Mouse (Mus musculus) midbrain, embryonic 10.5 days (tissue): ENCODE results near the gene Slc24a2. TPM values are rescaled to one million over a fixed set of nuclear protein-coding genes. Genes with fewer than 3 reads are reported as not detected.

Experiments used
- DNase-seq: peaks from one replicate; pipeline ENCODE4 v3.0.0-alpha.2; 2017; ENCODE audit warnings: low spot score
- H3K27ac ChIP-seq: fragments of 300-500 bp; sonication (generic); replicated peaks from 2 replicates; pipeline ENCODE4 v1.5.1; 2016; ENCODE audit warnings: mild to moderate bottlenecking
- H3K27me3 ChIP-seq: fragments of 300-500 bp; sonication (generic); 2 replicates; pipeline ENCODE4 v1.6.1; 2016; ENCODE audit warnings: low read depth, mild to moderate bottlenecking; ENCODE audit not compliant: poor library complexity, severe bottlenecking
- H3K36me3 ChIP-seq: fragments of 300-500 bp; sonication (generic); 2 replicates; pipeline ENCODE4 v1.6.1; 2016; ENCODE audit warnings: mild to moderate bottlenecking, moderate library complexity
- H3K4me1 ChIP-seq: fragments of 300-500 bp; sonication (generic); 2 replicates; pipeline ENCODE4 v1.6.1; 2016
- H3K4me3 ChIP-seq: fragments of 300-500 bp; sonication (generic); 2 replicates; pipeline ENCODE4 v1.5.1; 2016; ENCODE audit warnings: mild to moderate bottlenecking, moderate library complexity
- H3K9me3 ChIP-seq: fragments of 300-500 bp; sonication (generic); replicated peaks from 2 replicates; pipeline ENCODE4 v1.6.1; 2016; ENCODE audit warnings: mild to moderate bottlenecking
- WGBS: fragments of 180-500 bp; shearing (Covaris S2); methylation state at CpG from one replicate; pipeline ENCODE4 v1.1.7; 2016; 5-methylcytosine and 5-hydroxymethylcytosine counted together
- polyA plus RNA-seq: library from polyadenylated mRNA; unstranded; fragments of >200 nt; fragmentation: Nextera tagmentation; extraction: Ambion mirVana; gene quantifications from 2 replicates; pipeline ENCODE4 v1.2.1, GENCODE M21; 2016

The Slc24a2 gene
- polyA plus RNA-seq, 1 experiment from 2014 or later = 1.1 TPM

DNA sequence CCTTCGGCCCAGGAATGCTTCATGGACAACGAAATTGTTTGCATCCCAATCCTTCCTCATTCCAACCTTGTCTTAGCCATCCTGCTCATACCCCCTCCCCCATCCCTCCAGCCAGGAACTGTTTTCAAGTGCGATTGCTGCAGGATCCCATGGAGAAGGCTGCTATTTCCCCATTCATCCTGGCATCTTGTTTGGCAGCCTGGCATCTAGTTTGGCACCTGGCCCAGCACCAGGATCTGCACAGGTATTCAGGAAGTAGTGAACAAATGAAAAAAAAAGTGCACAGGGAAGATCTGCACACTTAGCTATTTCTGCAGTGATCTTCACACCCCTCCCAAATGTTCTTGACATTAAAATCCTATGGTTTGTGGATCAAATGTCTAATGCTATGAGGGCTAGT is 53.2 kb downstream of the Slc24a2 start:
- Histone ChIP-seq H3K4me3 (no peak overlapping the region), H3K4me1 (no peaks in the 10 kb centered on the region), H3K27me3 (no peaks in the 10 kb centered on the region), H3K27ac (no peak overlapping the region), H3K9me3 (no peaks in the 10 kb centered on the region), H3K36me3 (no peaks in the 10 kb centered on the region)
- DNase-seq = no peak
- 70% methylated on average over 3 of the region's 3 CpGs for WGBS

DNA sequence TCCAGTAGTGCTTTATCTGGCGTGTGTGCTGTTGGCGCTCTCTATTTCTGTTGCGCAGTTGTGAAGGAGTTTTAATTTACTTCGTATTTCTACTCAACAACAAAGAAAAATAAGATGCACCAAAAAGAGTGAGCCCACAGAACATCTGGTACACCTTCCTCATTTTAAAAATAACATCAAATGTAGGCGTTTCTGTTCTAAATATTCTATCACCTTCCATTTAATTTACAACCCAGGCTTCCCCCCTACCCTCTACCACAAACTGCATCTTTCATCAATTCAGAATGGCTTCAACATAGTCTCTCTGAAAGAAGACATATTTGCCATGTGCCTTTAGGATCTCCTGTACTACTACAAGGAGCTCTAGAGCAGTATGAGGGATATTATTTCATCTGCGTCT is 66.3 kb downstream of the Slc24a2 start:
- H3K4me3 ChIP-seq = no peak overlapping the region
- DNase-seq = no peak

GRCm38 (mm10) chr4:87158053-87158452 is 72.2 kb downstream of the Slc24a2 start:
- no peaks in the 10 kb centered on the region for H3K4me1 ChIP-seq
- no peak overlapping the region for H3K27ac ChIP-seq
- no peaks in the 10 kb centered on the region for H3K27me3 ChIP-seq
- no peak for DNase-seq
- no peak overlapping the region for H3K4me3 ChIP-seq
- H3K9me3 ChIP-seq = no peaks in the 10 kb centered on the region
- 91% methylated on average over 4 of the region's 4 CpGs for WGBS
- H3K36me3 ChIP-seq = no peaks in the 10 kb centered on the region

More for the DNA sequence above, 66.3 kb downstream of the Slc24a2 start:
- H3K27ac ChIP-seq = no peak overlapping the region
- WGBS = 93% methylated on average over 6 of the region's 6 CpGs
- H3K4me1 ChIP-seq = no peaks in the 10 kb centered on the region
- no peaks in the 10 kb centered on the region for H3K9me3 ChIP-seq
- H3K27me3 ChIP-seq = no peaks in the 10 kb centered on the region
- H3K36me3 ChIP-seq = no peaks in the 10 kb centered on the region

DNA sequence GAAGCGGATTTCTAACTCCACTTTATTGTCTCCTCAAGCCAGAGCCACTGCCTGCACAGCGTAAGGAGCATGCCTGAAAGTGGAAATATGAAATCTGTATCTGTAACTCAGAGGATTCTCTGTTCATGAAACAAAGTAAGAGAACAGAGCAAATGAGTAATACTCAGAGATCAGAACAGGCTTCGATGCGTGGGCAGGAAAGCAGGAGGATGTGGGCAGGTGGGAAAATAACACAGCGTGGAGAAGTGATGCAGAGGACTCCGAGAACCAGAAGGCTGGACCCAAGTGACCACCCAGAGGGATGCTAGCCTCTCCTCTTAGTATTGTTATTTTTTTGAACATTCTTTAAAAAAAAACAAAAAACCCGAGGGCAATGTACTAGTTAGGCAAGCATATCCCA is 78.3 kb downstream of the Slc24a2 start:
- Histone ChIP-seq H3K27ac (no peak overlapping the region), H3K4me3 (no peak overlapping the region), H3K27me3 (no peaks in the 10 kb centered on the region), H3K4me1 (no peaks in the 10 kb centered on the region), H3K36me3 (no peaks in the 10 kb centered on the region), H3K9me3 (no peaks in the 10 kb centered on the region)
- DNase-seq = no peak
- WGBS = 80% methylated on average over 7 of the region's 7 CpGs

GRCm38 (mm10) chr4:87149584-87149983 is 80.7 kb downstream of the Slc24a2 start:
- H3K27me3 ChIP-seq = no peaks in the 10 kb centered on the region
- H3K27ac ChIP-seq = no peak overlapping the region
- no peak for DNase-seq
- H3K4me3 ChIP-seq = no peak overlapping the region
- WGBS = 81% methylated on average over 2 of the region's 2 CpGs
- H3K36me3 ChIP-seq = no peaks in the 10 kb centered on the region
- H3K4me1 ChIP-seq = no peaks in the 10 kb centered on the region
- no peaks in the 10 kb centered on the region for H3K9me3 ChIP-seq

DNA sequence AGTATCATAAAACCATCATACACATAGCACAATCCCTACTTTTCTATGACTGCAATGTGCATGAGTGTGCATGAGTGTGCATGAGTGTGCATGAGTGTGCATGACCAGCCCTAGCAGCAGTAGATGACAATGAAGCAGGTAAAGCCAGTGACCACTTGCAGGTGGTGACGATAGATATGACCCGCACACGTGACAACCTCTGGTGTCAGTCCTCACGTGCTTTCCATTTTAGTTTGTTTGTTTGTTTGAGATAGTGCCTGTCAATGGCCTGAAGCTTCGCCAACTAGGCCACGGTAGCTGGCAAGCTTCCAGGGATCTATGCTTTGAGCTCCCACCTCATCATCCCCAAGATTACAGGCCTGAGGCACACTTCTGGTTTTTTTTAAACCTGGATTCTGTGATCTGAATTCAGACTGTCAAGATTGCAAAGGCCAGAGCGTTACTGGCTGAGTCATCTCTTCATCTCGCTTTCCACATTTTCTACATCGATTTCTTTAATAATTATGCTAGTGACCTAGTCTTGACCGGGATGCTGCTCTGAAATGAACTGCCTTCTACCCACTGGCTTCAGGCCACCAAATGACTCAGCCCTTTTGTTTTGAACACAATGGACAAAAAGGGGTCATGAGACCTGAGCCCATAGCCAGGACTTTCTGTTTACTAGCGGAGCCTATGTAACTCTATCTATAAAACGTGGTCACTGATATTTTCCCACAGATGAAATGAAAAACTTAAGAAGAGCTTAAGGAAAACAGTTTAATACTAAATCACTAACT is 88.5 kb downstream of the Slc24a2 start:
- 89% methylated on average over 12 of the region's 12 CpGs for WGBS

DNA sequence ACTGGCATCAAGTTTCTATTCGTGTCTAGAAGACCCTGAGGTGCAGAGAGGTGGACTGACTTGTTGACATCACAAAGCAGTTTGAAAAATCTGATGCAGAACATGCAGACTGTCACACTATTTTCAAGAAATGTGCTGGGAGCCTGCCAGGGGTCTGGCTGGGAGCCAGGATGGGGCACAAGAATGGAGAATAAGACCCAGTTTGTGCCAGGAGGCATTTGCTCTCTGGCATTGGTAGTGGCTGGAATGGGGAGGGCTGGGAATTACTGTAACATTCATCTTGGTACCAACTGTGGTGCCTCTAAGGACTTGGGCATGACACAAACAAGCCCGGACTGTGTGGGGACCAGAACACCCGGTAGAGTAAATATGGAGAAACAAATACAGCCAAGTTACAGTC is 89.4 kb downstream of the Slc24a2 start:
- no peaks in the 10 kb centered on the region for H3K27me3 ChIP-seq
- WGBS = 81% methylated on average over 3 of the region's 3 CpGs
- no peak overlapping the region for H3K4me3 ChIP-seq
- H3K4me1 ChIP-seq = no peaks in the 10 kb centered on the region
- no peak overlapping the region for H3K27ac ChIP-seq
- no peak for DNase-seq
- H3K9me3 ChIP-seq = no peaks in the 10 kb centered on the region
- no peaks in the 10 kb centered on the region for H3K36me3 ChIP-seq

More for the DNA sequence above, 88.5 kb downstream of the Slc24a2 start:
- no peaks in the 10 kb centered on the region for H3K36me3 ChIP-seq
- H3K27ac ChIP-seq = no peak overlapping the region
- H3K4me1 ChIP-seq = no peaks in the 10 kb centered on the region
- no peaks in the 10 kb centered on the region for H3K9me3 ChIP-seq
- no peak overlapping the region for H3K4me3 ChIP-seq
- DNase-seq = no peak
- no peaks in the 10 kb centered on the region for H3K27me3 ChIP-seq

DNA sequence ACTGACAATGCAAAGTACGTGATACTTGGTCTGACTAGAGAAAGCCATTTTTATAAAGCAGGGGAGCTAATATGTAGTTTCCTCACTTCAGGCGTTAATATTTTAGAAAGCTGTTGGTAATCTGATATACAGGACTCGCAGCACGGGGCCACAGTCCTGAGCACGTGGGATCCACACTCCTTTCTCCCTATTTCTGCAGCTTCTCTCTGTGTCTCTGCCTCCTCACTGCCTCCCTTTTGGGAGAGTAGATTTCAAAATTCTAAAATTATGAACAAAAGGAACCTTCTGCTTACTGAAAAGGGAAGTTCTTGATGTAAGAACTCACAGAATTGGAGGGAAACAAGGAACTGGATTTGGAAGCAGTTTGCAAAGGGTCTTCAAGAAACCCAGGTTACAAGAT is 97.8 kb downstream of the Slc24a2 start:
- H3K36me3 ChIP-seq = no peaks in the 10 kb centered on the region
- no peak for DNase-seq
- H3K9me3 ChIP-seq = no peaks in the 10 kb centered on the region
- no peaks in the 10 kb centered on the region for H3K4me1 ChIP-seq
- H3K4me3 ChIP-seq = no peak overlapping the region
- 90% methylated on average over 5 of the region's 5 CpGs for WGBS
- H3K27me3 ChIP-seq = no peaks in the 10 kb centered on the region
- H3K27ac ChIP-seq = no peak overlapping the region

DNA sequence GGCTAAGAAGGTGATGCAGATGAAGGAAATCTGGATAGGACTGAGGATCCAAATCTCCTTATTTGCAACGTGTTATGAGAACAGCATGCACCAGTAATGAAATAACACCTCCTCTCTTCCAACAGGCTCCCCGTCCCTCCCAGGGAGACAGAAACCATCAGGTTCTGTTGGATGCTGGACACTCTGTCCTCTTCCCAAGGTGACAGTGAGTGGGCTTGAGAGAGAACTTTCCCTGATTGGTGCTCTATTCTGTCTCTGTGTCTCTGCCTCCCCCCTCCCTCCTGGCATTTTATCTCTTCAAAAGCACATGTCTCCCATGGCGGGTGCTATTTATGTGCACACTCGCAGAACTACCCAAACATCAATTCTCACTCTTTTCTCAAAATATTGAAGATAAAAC is 103.5 kb downstream of the Slc24a2 start:
- H3K4me1 ChIP-seq = no peaks in the 10 kb centered on the region
- H3K4me3 ChIP-seq = no peak overlapping the region
- 86% methylated on average over 4 of the region's 4 CpGs for WGBS
- H3K36me3 ChIP-seq = no peaks in the 10 kb centered on the region
- no peak overlapping the region for H3K27ac ChIP-seq
- H3K9me3 ChIP-seq = no peaks in the 10 kb centered on the region
- no peak for DNase-seq
- no peaks in the 10 kb centered on the region for H3K27me3 ChIP-seq

DNA sequence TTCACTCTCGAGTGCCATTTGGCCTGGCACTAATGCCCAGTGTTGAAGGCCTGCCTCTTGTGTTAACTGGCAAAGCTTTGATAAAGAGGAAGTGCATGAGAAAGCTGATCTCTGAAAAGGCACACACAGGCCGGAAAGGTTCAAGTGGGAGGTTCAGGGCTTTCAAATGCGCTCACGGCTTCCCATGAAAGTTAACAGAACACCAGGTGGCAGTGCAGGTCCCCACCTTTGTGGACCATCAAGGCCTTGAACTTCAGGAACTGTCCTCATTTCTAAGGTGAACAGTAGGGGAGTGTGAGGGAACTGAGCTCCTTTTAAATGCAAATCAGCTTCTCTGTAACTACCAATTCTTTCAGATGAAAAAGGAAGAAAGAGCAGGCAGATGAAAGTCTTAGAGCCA is 110.5 kb downstream of the Slc24a2 start:
- Histone ChIP-seq H3K9me3 (no peaks in the 10 kb centered on the region), H3K4me1 (no peaks in the 10 kb centered on the region), H3K4me3 (no peak overlapping the region), H3K27ac (no peak overlapping the region), H3K36me3 (no peaks in the 10 kb centered on the region), H3K27me3 (no peaks in the 10 kb centered on the region)
- 58% methylated on average over 4 of the region's 4 CpGs for WGBS
- DNase-seq = no peak

GRCm38 (mm10) chr4:87115726-87116125 is 114.6 kb downstream of the Slc24a2 start:
- no peak overlapping the region for H3K4me3 ChIP-seq
- 79% methylated on average over 4 of the region's 4 CpGs for WGBS
- no peaks in the 10 kb centered on the region for H3K4me1 ChIP-seq
- no peaks in the 10 kb centered on the region for H3K27me3 ChIP-seq
- DNase-seq = no peak
- H3K9me3 ChIP-seq = no peaks in the 10 kb centered on the region
- no peak overlapping the region for H3K27ac ChIP-seq
- no peaks in the 10 kb centered on the region for H3K36me3 ChIP-seq

GRCm38 (mm10) chr4:87109331-87110059 is 120.8 kb downstream of the Slc24a2 start:
- H3K4me3 ChIP-seq = no peak overlapping the region
- H3K9me3 ChIP-seq = no peaks in the 10 kb centered on the region
- H3K27me3 ChIP-seq = no peaks in the 10 kb centered on the region
- 89% methylated on average over 8 of the region's 8 CpGs for WGBS
- no peaks in the 10 kb centered on the region for H3K36me3 ChIP-seq
- no peak for DNase-seq
- no peak overlapping the region for H3K27ac ChIP-seq
- no peaks in the 10 kb centered on the region for H3K4me1 ChIP-seq

GRCm38 (mm10) chr4:87100936-87101335 is 129.3 kb downstream of the Slc24a2 start:
- Histone ChIP-seq H3K9me3 (no peaks in the 10 kb centered on the region), H3K27me3 (no peaks in the 10 kb centered on the region), H3K4me3 (no peak overlapping the region), H3K36me3 (no peaks in the 10 kb centered on the region), H3K27ac (0 out of 2 replicates have a peak overlapping the region, but pooled peaks have one; percentile 30), H3K4me1 (peaks cover 5% of the 10 kb centered on the region; the same call in 1 of the 2 replicates)
- DNase-seq = no peak
- 76% methylated on average over 5 of the region's 5 CpGs for WGBS
